Mouse (Mus musculus) monocyte, adult 5-6 weeks (primary cell): ENCODE measurements around the gene Bmper. TPM values are rescaled to one million over a fixed set of nuclear protein-coding genes. Genes with fewer than 3 reads are reported as not detected.

ENCODE experiments used
- ATAC-seq: fragments of 153-309, 156-312 bp; replicated peaks from 2 replicates; pipeline ENCODE4 v1.8.0; 2017; ENCODE audit warnings: mild to moderate bottlenecking; ENCODE audit not compliant: low TSS enrichment, insufficient number of reproducible peaks, severe bottlenecking, poor library complexity, low FRiP score
- total RNA-seq: library from RNA; stranded (forward); fragments of 200-1000, 200-491, 200-594 nt; gene quantifications from 3 replicates; pipeline ENCODE4 v1.2.3, GENCODE M21; 2017

The Bmper gene
- total RNA-seq, 1 experiment from 2014 or later: not detected

GRCm38 (mm10) chr9:23349603-23350002, 126.7 kb downstream of the Bmper start:
- ATAC-seq: no peak

- no peak for ATAC-seq
Observed at GRCm38 (mm10) chr9:23351400-23351799, 128.5 kb downstream of the Bmper start.

GRCm38 (mm10) chr9:23352396-23352795, 129.5 kb downstream of the Bmper start:
- ATAC-seq: no peak

- ATAC-seq: no peak
Observed at GRCm38 (mm10) chr9:23354201-23354820, 131.4 kb downstream of the Bmper start.

- no peak for ATAC-seq
Observed at GRCm38 (mm10) chr9:23358108-23358507, 135.2 kb downstream of the Bmper start.

- no peak for ATAC-seq
Observed at GRCm38 (mm10) chr9:23363139-23363538, 140.3 kb downstream of the Bmper start.

GRCm38 (mm10) chr9:23363540-23363939, 140.7 kb downstream of the Bmper start:
- ATAC-seq: no peak

GRCm38 (mm10) chr9:23364047-23364446, 141.2 kb downstream of the Bmper start:
- no peak for ATAC-seq

GRCm38 (mm10) chr9:23368124-23368523, 145.2 kb downstream of the Bmper start:
- no peak for ATAC-seq

- no peak for ATAC-seq
Observed at GRCm38 (mm10) chr9:23374789-23375460, 152.0 kb downstream of the Bmper start.

GRCm38 (mm10) chr9:23377831-23378730, 155.2 kb downstream of the Bmper start:
- ATAC-seq: no peak

GRCm38 (mm10) chr9:23378731-23379170, 155.9 kb downstream of the Bmper start:
- ATAC-seq: no peak

GRCm38 (mm10) chr9:23380171-23380835, 157.4 kb downstream of the Bmper start:
- ATAC-seq: no peak

GRCm38 (mm10) chr9:23383291-23383690, 160.4 kb downstream of the Bmper start:
- no peak for ATAC-seq

GRCm38 (mm10) chr9:23383837-23384236, 161.0 kb downstream of the Bmper start:
- ATAC-seq: no peak

GRCm38 (mm10) chr9:23384880-23385279, 162.0 kb downstream of the Bmper start:
- ATAC-seq: no peak

- no peak for ATAC-seq
Observed at GRCm38 (mm10) chr9:23386201-23386600, 163.3 kb downstream of the Bmper start.

- ATAC-seq: no peak
Observed at GRCm38 (mm10) chr9:23390118-23390517, 167.2 kb downstream of the Bmper start.
